Mouse (Mus musculus): ENCODE data around the gene Prkce. TPM values are rescaled to one million over a fixed set of nuclear protein-coding genes. Genes with fewer than 3 reads are reported as not detected.

Prkce gene
- total and polyA plus RNA-seq, 3 experiments = 2.0 to 6.1 (median 2.7) TPM

GRCm38 (mm10) chr17:86509871-86510270, 342.3 kb downstream of the Prkce start:
- peaks cover 24% of the 10 kb centered on the region for H3K9me3 ChIP-seq (replicated peaks)
- no peak for ATAC-seq (ENCODE audit: extremely low read depth, insufficient number of reproducible peaks, low FRiP score, poor library complexity, severe bottlenecking)
- H3K27me3 ChIP-seq (ENCODE audit: insufficient read depth, low read length) = no peaks in the 10 kb centered on the region
- H3K36me3 ChIP-seq (replicated peaks) = no peaks in the 10 kb centered on the region
- no peak overlapping the region for H3K4me3 ChIP-seq (ENCODE audit: low read depth, low read length)
- no peaks in the 10 kb centered on the region for H3K4me1 ChIP-seq (ENCODE audit: insufficient read depth, low read depth, low read length)
- TF ChIP-seq CTCF (IDR thresholded peaks at IDR 0.05; ENCODE audit: low read depth, low read length) (no peak), POLR2AphosphoS5 (IDR thresholded peaks at IDR 0.05; ENCODE audit: insufficient replicate concordance, low read depth, low read length) (no peak), GATA1 (IDR thresholded peaks at IDR 0.05; ENCODE audit: borderline replicate concordance, low read length) (no peak), GATA2 (IDR thresholded peaks at IDR 0.05; ENCODE audit: borderline replicate concordance, low read depth, low read length) (no peak), TAL1 (conservative IDR thresholded peaks at IDR 0.05; ENCODE audit: low read depth, low read length) (no peak)
- DNase-seq (ENCODE audit: low spot score) = no peak

GRCm38 (mm10) chr17:86514974-86515620, 347.5 kb downstream of the Prkce start:
- Histone ChIP-seq H3K4me3 (ENCODE audit: low read depth, low read length) (no peak overlapping the region), H3K36me3 (replicated peaks) (no peaks in the 10 kb centered on the region), H3K27me3 (ENCODE audit: insufficient read depth, low read length) (no peaks in the 10 kb centered on the region), H3K4me1 (ENCODE audit: insufficient read depth, low read depth, low read length) (no peaks in the 10 kb centered on the region), H3K9me3 (replicated peaks) (peaks cover 27% of the 10 kb centered on the region)
- no peak for DNase-seq (ENCODE audit: low spot score)
- no peak for ATAC-seq (ENCODE audit: extremely low read depth, insufficient number of reproducible peaks, low FRiP score, poor library complexity, severe bottlenecking)
- TF ChIP-seq CTCF (IDR thresholded peaks at IDR 0.05; ENCODE audit: low read depth, low read length) (no peak), GATA1 (IDR thresholded peaks at IDR 0.05; ENCODE audit: borderline replicate concordance, low read length) (no peak), POLR2AphosphoS5 (IDR thresholded peaks at IDR 0.05; ENCODE audit: insufficient replicate concordance, low read depth, low read length) (no peak), GATA2 (IDR thresholded peaks at IDR 0.05; ENCODE audit: borderline replicate concordance, low read depth, low read length) (no peak), TAL1 (conservative IDR thresholded peaks at IDR 0.05; ENCODE audit: low read depth, low read length) (no peak)

GRCm38 (mm10) chr17:86516630-86517029, 349.0 kb downstream of the Prkce start:
- Histone ChIP-seq H3K27me3 (ENCODE audit: insufficient read depth, low read length) (no peaks in the 10 kb centered on the region), H3K36me3 (replicated peaks) (no peaks in the 10 kb centered on the region), H3K9me3 (replicated peaks) (peaks cover 23% of the 10 kb centered on the region), H3K4me1 (ENCODE audit: insufficient read depth, low read depth, low read length) (no peaks in the 10 kb centered on the region), H3K4me3 (ENCODE audit: low read depth, low read length) (no peak overlapping the region)
- TF ChIP-seq TAL1 (conservative IDR thresholded peaks at IDR 0.05; ENCODE audit: low read depth, low read length) (no peak), POLR2AphosphoS5 (IDR thresholded peaks at IDR 0.05; ENCODE audit: insufficient replicate concordance, low read depth, low read length) (no peak), GATA2 (IDR thresholded peaks at IDR 0.05; ENCODE audit: borderline replicate concordance, low read depth, low read length) (no peak), CTCF (IDR thresholded peaks at IDR 0.05; ENCODE audit: low read depth, low read length) (no peak), GATA1 (IDR thresholded peaks at IDR 0.05; ENCODE audit: borderline replicate concordance, low read length) (no peak)
- ATAC-seq (ENCODE audit: extremely low read depth, insufficient number of reproducible peaks, low FRiP score, poor library complexity, severe bottlenecking) (no peak), DNase-seq (ENCODE audit: low spot score) (no peak)

- H3K36me3 ChIP-seq (replicated peaks) = no peaks in the 10 kb centered on the region
- H3K27me3 ChIP-seq (ENCODE audit: insufficient read depth, low read length) = no peaks in the 10 kb centered on the region
- H3K4me1 ChIP-seq (ENCODE audit: insufficient read depth, low read depth, low read length) = no peaks in the 10 kb centered on the region
- no peak for TF ChIP-seq CTCF (IDR thresholded peaks at IDR 0.05; ENCODE audit: low read depth, low read length)
- no peak for TF ChIP-seq GATA1 (IDR thresholded peaks at IDR 0.05; ENCODE audit: borderline replicate concordance, low read length)
- TF ChIP-seq GATA2 (IDR thresholded peaks at IDR 0.05; ENCODE audit: borderline replicate concordance, low read depth, low read length) = no peak
- no peak for TF ChIP-seq TAL1 (conservative IDR thresholded peaks at IDR 0.05; ENCODE audit: low read depth, low read length)
- TF ChIP-seq POLR2AphosphoS5 (IDR thresholded peaks at IDR 0.05; ENCODE audit: insufficient replicate concordance, low read depth, low read length) = no peak
- no peak for DNase-seq (ENCODE audit: low spot score)
- no peak for ATAC-seq (ENCODE audit: extremely low read depth, insufficient number of reproducible peaks, low FRiP score, poor library complexity, severe bottlenecking)
- H3K4me3 ChIP-seq (ENCODE audit: low read depth, low read length) = no peak overlapping the region
- H3K9me3 ChIP-seq (replicated peaks) = peaks cover 22% of the 10 kb centered on the region
These were observed 351.0 kb downstream of the Prkce start for GRCm38 (mm10) chr17:86518604-86519003.

GRCm38 (mm10) chr17:86521252-86521651, 353.7 kb downstream of the Prkce start:
- no peaks in the 10 kb centered on the region for H3K36me3 ChIP-seq (replicated peaks)
- TF ChIP-seq GATA2 (IDR thresholded peaks at IDR 0.05; ENCODE audit: borderline replicate concordance, low read depth, low read length) = no peak
- TF ChIP-seq POLR2AphosphoS5 (IDR thresholded peaks at IDR 0.05; ENCODE audit: insufficient replicate concordance, low read depth, low read length) = no peak
- TF ChIP-seq CTCF (IDR thresholded peaks at IDR 0.05; ENCODE audit: low read depth, low read length) = no peak
- TF ChIP-seq TAL1 (conservative IDR thresholded peaks at IDR 0.05; ENCODE audit: low read depth, low read length) = no peak
- no peak for TF ChIP-seq GATA1 (IDR thresholded peaks at IDR 0.05; ENCODE audit: borderline replicate concordance, low read length)
- H3K27me3 ChIP-seq (ENCODE audit: insufficient read depth, low read length) = no peaks in the 10 kb centered on the region
- no peak overlapping the region for H3K4me3 ChIP-seq (ENCODE audit: low read depth, low read length)
- H3K4me1 ChIP-seq (ENCODE audit: insufficient read depth, low read depth, low read length) = no peaks in the 10 kb centered on the region
- no peak for DNase-seq (ENCODE audit: low spot score)
- ATAC-seq (ENCODE audit: extremely low read depth, insufficient number of reproducible peaks, low FRiP score, poor library complexity, severe bottlenecking) = no peak
- peaks cover 23% of the 10 kb centered on the region for H3K9me3 ChIP-seq (replicated peaks)

GRCm38 (mm10) chr17:86522649-86523048, 355.1 kb downstream of the Prkce start:
- Histone ChIP-seq H3K27me3 (ENCODE audit: insufficient read depth, low read length) (no peaks in the 10 kb centered on the region), H3K9me3 (replicated peaks) (peaks cover 26% of the 10 kb centered on the region), H3K36me3 (replicated peaks) (no peaks in the 10 kb centered on the region), H3K4me3 (ENCODE audit: low read depth, low read length) (no peak overlapping the region), H3K4me1 (ENCODE audit: insufficient read depth, low read depth, low read length) (no peaks in the 10 kb centered on the region)
- DNase-seq (ENCODE audit: low spot score) = no peak
- ATAC-seq (ENCODE audit: extremely low read depth, insufficient number of reproducible peaks, low FRiP score, poor library complexity, severe bottlenecking) = no peak
- TF ChIP-seq GATA2 (IDR thresholded peaks at IDR 0.05; ENCODE audit: borderline replicate concordance, low read depth, low read length) = no peak
- no peak for TF ChIP-seq POLR2AphosphoS5 (IDR thresholded peaks at IDR 0.05; ENCODE audit: insufficient replicate concordance, low read depth, low read length)
- TF ChIP-seq GATA1 (IDR thresholded peaks at IDR 0.05; ENCODE audit: borderline replicate concordance, low read length) = no peak
- no peak for TF ChIP-seq TAL1 (conservative IDR thresholded peaks at IDR 0.05; ENCODE audit: low read depth, low read length)
- TF ChIP-seq CTCF (IDR thresholded peaks at IDR 0.05; ENCODE audit: low read depth, low read length) = no peak

Measured in G1E (cell line).